In genomic region chr4:154540671-154541070, GRCm38 (mm10) we compare ENCODE assay signal across 12 mouse cellular contexts.
A peak's percentile ranks its signal among the peaks of the same experiment; 100 is the strongest.
DNase-seq lines count a peak whose midpoint lies in the region; ATAC-seq lines count a peak whose summit lies in the region.
"Had no signal": no experiment of that assay in that cellular context is flagged by ENCODE, and none has a peak within 500 bp of the region (broad histone marks: within the 10 kb centered on the region; RNA-seq: fewer than 3 reads in every experiment).

No protein-coding gene starts in this region.

- H3K36me3 ChIP-seq in kidney, embryonic 14.5 days (ENCODE audit: control insufficient read depth, insufficient read depth, low read length): no peaks in the 10 kb centered on the region
- H3K36me3 ChIP-seq in embryonic facial prominence, embryonic 13.5 days: no peaks in the 10 kb centered on the region
- no peaks in the 10 kb centered on the region; the same call in 1 of the 2 replicates for H3K36me3 ChIP-seq in limb, embryonic 11.5 days (ENCODE audit: control insufficient read depth, insufficient read depth, low read length)
- no peaks in the 10 kb centered on the region for H3K36me3 ChIP-seq in midbrain, embryonic 16.5 days (ENCODE audit: control insufficient read depth, insufficient read depth, low read length)

- no peak for DNase-seq in kidney, postnatal 25 days
- peak; percentile 54 for DNase-seq in limb, embryonic 11.5 days (ENCODE audit: low spot score)
- DNase-seq in thymus, postnatal 36 days: no peak
- no peak for DNase-seq in layer of hippocampus, postnatal 25 days (ENCODE audit: extremely low spot score in 1 of 2, low spot score in 1 of 2)
- DNase-seq: cerebellum, adult 2 months had no signal

- peaks cover 60% of the 10 kb centered on the region for H3K27me3 ChIP-seq in kidney, embryonic 14.5 days (ENCODE audit: control insufficient read depth, insufficient read depth, low read length)
- H3K27me3 ChIP-seq in embryonic facial prominence, embryonic 13.5 days: peaks cover 22% of the 10 kb centered on the region
- no peaks in the 10 kb centered on the region for H3K27me3 ChIP-seq in limb, embryonic 11.5 days (ENCODE audit: control insufficient read depth, insufficient read depth, low read length)
- peaks cover 3% of the 10 kb centered on the region; the same call in 1 of the 2 replicates for H3K27me3 ChIP-seq in midbrain, embryonic 16.5 days (ENCODE audit: control insufficient read depth, insufficient read depth, low read depth, low read length)
- H3K27me3 ChIP-seq: CH12.LX had no signal

- H3K27ac ChIP-seq in kidney, embryonic 14.5 days (ENCODE audit: low read depth, low read length): peak overlapping the region; percentile 30; the same call in 1 of the 2 replicates
- H3K27ac ChIP-seq in embryonic facial prominence, embryonic 13.5 days: no peak overlapping the region
- H3K27ac ChIP-seq in limb, embryonic 11.5 days (replicated peaks; ENCODE audit: low read depth, low read length): no peak overlapping the region
- H3K27ac ChIP-seq in midbrain, embryonic 16.5 days (ENCODE audit: low read length): no peak overlapping the region

- H3K4me3 ChIP-seq in kidney, embryonic 14.5 days (ENCODE audit: low read length): no peak overlapping the region
- H3K4me3 ChIP-seq in embryonic facial prominence, embryonic 13.5 days: no peak overlapping the region
- H3K4me3 ChIP-seq in limb, embryonic 11.5 days (ENCODE audit: low read depth, low read length): no peak overlapping the region
- H3K4me3 ChIP-seq in midbrain, embryonic 16.5 days (ENCODE audit: low read depth, low read length): no peak overlapping the region

- H3K9me3 ChIP-seq in kidney, embryonic 14.5 days (ENCODE audit: control insufficient read depth, low read length): no peaks in the 10 kb centered on the region
- H3K9me3 ChIP-seq in embryonic facial prominence, embryonic 13.5 days: no peaks in the 10 kb centered on the region
- H3K9me3 ChIP-seq in limb, embryonic 11.5 days (ENCODE audit: control insufficient read depth, low read length): no peaks in the 10 kb centered on the region
- no peaks in the 10 kb centered on the region for H3K9me3 ChIP-seq in midbrain, embryonic 16.5 days (replicated peaks; ENCODE audit: control insufficient read depth, low read length, poor library complexity, severe bottlenecking)

- H3K4me2 ChIP-seq in kidney, embryonic 14.5 days (replicated peaks; ENCODE audit: low read depth, low read length): no peak overlapping the region
- H3K4me2 ChIP-seq in embryonic facial prominence, embryonic 13.5 days: peak overlapping the region; percentile 12; the same call in 1 of the 2 replicates
- H3K4me2 ChIP-seq in limb, embryonic 11.5 days (ENCODE audit: low read depth, severe bottlenecking): 0 out of 2 replicates have a peak overlapping the region, but pooled peaks have one; percentile 5
- H3K4me2 ChIP-seq in midbrain, embryonic 16.5 days (ENCODE audit: low read length): no peak overlapping the region

- no peak overlapping the region for H3K9ac ChIP-seq in kidney, embryonic 14.5 days (ENCODE audit: low read depth, low read length)
- peak overlapping the region; percentile 1; the same call in 1 of the 2 replicates for H3K9ac ChIP-seq in embryonic facial prominence, embryonic 13.5 days
- H3K9ac ChIP-seq in limb, embryonic 11.5 days (ENCODE audit: low read length): no peak overlapping the region
- 0 out of 2 replicates have a peak overlapping the region, but pooled peaks have one; percentile 7 for H3K9ac ChIP-seq in midbrain, embryonic 16.5 days (ENCODE audit: low read depth, low read length)

- peaks cover 35% of the 10 kb centered on the region for H3K4me1 ChIP-seq in kidney, embryonic 14.5 days (ENCODE audit: control insufficient read depth, insufficient read depth, low read length)
- peaks cover 47% of the 10 kb centered on the region for H3K4me1 ChIP-seq in embryonic facial prominence, embryonic 13.5 days
- H3K4me1 ChIP-seq in limb, embryonic 11.5 days (ENCODE audit: control insufficient read depth, insufficient read depth, low read length): peaks cover 60% of the 10 kb centered on the region
- peaks cover 24% of the 10 kb centered on the region for H3K4me1 ChIP-seq in midbrain, embryonic 16.5 days (ENCODE audit: control insufficient read depth, insufficient read depth, low read length)

- 37% methylated on average over 10 of the region's 10 CpGs for WGBS in kidney, embryonic 14.5 days
- WGBS in embryonic facial prominence, embryonic 13.5 days: 16% methylated on average over 10 of the region's 10 CpGs
- WGBS in limb, embryonic 11.5 days: 24% methylated on average over 10 of the region's 10 CpGs
- 19% methylated on average over 10 of the region's 10 CpGs for WGBS in midbrain, embryonic 16.5 days

- 0 out of 2 replicates have a peak, but pooled peaks have one; percentile 47 for ATAC-seq in kidney, embryonic 14.5 days (ENCODE audit: low FRiP score, low TSS enrichment)
- no peak for ATAC-seq in embryonic facial prominence, embryonic 13.5 days (ENCODE audit: insufficient number of reproducible peaks, insufficient read depth, low FRiP score, low TSS enrichment, low read depth)
- no peak for ATAC-seq in limb, embryonic 11.5 days (ENCODE audit: insufficient number of reproducible peaks, low FRiP score, low TSS enrichment, low read depth)
- 0 out of 2 replicates have a peak, but pooled peaks have one; percentile 36 for ATAC-seq in midbrain, embryonic 16.5 days
- no peak for ATAC-seq in frontal cortex, adult (ENCODE audit: low TSS enrichment)
- ATAC-seq: activated CD4-positive, CD25-positive, alpha-beta regulatory T cell, adult 4 months; inflammation-experienced regulatory T-cells, adult 6 months had no signal

Comparison
In these comparisons a context has a peak if more than half of its experiments do, and no peak if none do; other contexts are left out.
1. ATAC-seq: peak in kidney, embryonic 14.5 days (single experiment) and midbrain, embryonic 16.5 days (single experiment); none in embryonic facial prominence, embryonic 13.5 days (single experiment), limb, embryonic 11.5 days (single experiment) and frontal cortex, adult (single experiment).
2. H3K4me2 ChIP-seq: peak in embryonic facial prominence, embryonic 13.5 days (single experiment) and limb, embryonic 11.5 days (single experiment); none in kidney, embryonic 14.5 days (single experiment) and midbrain, embryonic 16.5 days (single experiment).
3. H3K9ac ChIP-seq: peak in embryonic facial prominence, embryonic 13.5 days (single experiment) and midbrain, embryonic 16.5 days (single experiment); none in kidney, embryonic 14.5 days (single experiment) and limb, embryonic 11.5 days (single experiment).